Mouse (Mus musculus) regulatory T cell (primary cell): ENCODE measurements at regions not wholly inside any gene's neighbourhood (a gene's known extent, or its start where the extent isn't known, plus 50 kb on each side); places are given as distances from the start of the nearest gene placed in this dataset.

Source experiments
- in situ Hi-C: fragments of 300-600 bp; cut with MboI, MseI; formaldehyde crosslinking; loops from one replicate; pipeline ENCODE4 v1.15.1; 2025; ENCODE audit warnings: high pct_unique_total_duplicates

DNA sequence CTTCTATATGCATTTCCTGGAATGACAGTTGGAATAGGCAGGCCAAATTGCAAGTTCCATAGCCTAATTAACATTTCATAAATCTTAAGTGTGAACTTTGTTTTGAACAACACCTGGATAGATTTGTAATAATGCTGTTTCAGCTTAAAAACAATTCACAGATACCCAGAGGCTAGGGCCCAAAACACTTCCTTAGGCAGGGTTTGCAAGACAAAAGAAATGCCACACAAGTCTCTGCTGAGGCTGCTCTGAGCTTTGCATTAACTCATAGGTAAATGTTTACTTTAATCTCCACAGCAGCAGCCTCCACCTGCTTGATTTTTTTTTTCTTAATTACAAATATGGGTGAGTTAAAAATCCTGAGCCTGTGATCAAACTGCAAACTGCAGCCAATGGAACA lies 118.4 kb downstream of the Gnat3 start:
- in situ Hi-C loops = loop anchor here (25.0 kb wide), 1 partner anchor 968 kb away; no protein-coding TSS in a partner anchor

GRCm38 (mm10) chr5:18082219-18082618 lies 119.9 kb downstream of the Gnat3 start:
- in situ Hi-C loops = loop anchor here (25.0 kb wide), 1 partner anchor 970 kb away; no protein-coding TSS in a partner anchor

GRCm38 (mm10) chr5:18083789-18084188 lies 121.4 kb downstream of the Gnat3 start:
- in situ Hi-C loops = loop anchor here (25.0 kb wide), 1 partner anchor 971 kb away; no protein-coding TSS in a partner anchor

DNA sequence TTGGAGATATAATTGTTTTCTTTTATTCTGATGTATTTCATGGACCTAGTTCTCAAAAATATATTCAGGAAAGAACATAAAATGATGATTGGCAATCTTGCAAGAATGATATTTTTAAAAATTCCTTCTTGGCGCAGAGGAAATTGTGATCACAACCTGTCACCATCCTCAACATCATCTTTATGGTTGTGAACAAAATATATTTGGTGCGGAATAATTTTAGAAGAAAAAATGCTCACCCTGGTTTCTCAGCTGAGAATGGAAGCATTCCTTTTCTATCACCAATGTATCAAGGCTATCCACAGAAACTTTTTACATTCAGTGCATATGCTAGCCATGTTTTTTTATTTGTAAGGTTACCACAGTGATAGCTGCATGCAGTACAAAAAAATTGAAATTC lies 123.1 kb downstream of the Gnat3 start:
- in situ Hi-C loops = loop anchor here (25.0 kb wide), 1 partner anchor 973 kb away; no protein-coding TSS in a partner anchor

GRCm38 (mm10) chr5:18087919-18088445 lies 125.6 kb downstream of the Gnat3 start:
- in situ Hi-C loops = loop anchor here (25.0 kb wide), 1 partner anchor 976 kb away; no protein-coding TSS in a partner anchor

DNA sequence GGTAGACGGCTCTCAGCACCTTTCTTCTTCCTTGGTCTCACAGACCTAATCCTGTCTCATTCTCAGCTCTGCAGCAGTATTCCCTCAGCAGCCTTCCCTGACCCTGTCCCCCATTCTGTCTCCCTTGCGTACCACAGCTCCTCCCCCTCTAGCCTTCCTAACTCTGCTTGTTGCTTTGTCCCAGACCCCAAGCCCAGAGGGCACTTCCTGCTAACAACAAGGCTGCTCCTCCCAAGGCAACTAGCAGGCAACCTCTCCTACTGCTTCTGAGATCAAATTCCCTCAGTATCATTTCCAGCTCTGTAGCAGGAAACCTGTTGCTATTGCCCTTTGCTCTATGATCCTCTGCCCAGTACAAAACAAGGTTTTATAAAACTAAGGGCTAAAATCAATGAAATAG lies 127.6 kb downstream of the Gnat3 start:
- in situ Hi-C loops = loop anchor here (25.0 kb wide), 1 partner anchor 978 kb away; no protein-coding TSS in a partner anchor

DNA sequence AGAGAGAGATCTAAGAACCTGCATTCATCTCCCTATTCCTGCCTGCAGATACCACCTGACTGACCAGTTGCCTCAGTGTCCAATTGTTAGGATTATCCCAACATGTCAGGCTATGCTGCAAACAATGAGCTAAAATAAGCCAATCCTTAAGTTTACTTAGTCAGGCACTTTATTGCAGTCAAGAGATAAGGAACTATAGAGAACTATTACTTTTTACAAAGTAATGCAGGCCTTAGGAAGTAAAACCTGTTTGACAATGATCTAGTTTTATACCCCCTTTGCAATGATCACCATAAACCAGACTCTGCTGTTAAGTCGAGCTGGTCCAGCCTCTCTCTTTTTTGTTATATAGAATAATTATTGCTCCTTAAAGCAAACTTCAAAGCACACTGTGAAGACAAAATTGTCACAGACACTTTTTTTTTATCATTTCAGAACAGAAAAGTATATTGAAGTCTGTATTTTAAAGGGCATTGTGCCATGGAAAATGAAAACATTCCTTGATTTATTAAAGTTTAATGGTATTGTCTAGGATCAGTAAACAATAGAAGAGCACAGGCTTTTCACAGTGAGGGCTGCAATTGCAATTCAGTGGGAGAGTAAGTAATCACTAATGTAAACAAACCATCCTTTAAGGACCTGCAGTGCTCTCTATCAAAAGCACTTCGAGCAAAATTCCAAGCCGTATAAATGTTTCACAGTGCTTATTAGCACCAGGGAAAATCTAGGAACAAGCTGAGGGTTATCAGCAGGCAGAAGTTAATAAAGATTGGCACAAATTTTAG lies 152.7 kb downstream of the Gnat3 start:
- in situ Hi-C loops = no loop called here

DNA sequence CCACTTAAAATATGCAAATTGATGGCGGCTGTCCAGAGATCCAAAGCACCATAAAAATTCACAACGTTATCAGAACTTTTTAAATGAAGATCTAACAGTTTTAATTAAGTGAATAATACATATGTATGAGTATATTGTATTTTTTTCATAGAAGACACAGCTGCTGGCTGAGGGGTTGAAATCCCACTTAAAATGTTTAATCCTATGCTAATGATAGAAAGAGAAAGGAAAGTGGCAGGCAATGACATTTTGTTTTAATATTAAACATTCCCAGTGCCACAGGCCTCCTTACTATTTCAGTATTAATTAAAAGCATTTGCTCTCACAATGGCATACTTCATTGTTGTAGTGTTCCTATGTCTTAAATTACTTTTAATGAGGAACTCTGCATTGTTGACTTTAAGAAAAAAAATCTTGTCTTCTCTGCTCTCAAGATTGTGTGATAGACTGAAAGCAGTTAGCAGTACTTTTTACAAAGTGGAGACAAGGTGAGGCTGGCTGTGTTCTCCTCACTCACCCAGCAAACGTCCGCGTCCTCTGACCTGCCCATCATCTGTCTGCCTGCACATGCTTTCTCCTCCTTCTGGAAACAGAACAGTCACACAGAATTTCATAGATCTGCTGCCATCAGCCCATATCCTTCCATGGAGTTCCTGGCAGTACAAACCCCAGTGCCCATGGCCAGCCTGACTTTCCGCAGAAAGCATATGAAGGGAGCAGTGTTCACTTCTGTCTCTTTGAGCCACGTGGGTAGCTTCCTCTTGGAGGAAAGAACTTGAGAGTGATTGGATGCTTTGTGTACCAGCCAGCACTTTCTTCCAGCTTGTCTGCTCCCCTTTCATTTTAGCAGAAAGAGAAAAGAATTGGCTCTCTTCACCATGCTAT lies 173.7 kb downstream of the Gnat3 start:
- in situ Hi-C loops = no loop called here

DNA sequence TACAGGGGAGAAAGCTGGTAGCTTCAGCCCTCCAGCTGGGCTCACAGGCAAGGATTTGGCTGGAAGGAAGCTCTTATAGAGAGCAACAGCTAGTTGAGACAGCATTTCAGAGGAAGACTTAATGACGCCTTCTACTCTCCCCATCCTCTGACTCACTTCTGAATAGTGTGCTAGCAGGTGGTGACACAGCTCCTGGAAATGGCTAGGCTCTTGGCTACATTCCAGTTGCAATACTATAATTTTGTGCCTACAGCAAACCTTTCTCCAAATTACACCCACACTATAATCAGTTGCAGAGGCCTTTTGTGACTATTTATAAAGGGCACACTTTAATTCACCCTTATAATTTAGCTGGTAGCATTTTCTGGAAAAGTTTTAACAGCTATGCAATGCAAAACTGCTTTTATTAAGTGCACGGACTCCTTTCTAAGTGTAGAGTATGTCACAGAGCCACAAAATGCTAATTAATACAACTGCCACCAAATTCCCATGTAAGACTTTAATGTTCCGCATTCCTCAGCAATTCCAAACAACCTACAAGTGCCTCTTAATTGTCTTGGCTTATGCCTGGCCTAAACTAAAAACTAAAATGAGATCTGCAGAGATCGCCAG lies 175.2 kb downstream of the Gnat3 start:
- in situ Hi-C loops = no loop called here

GRCm38 (mm10) chr5:18152241-18152640 lies 189.9 kb downstream of the Gnat3 start:
- in situ Hi-C loops = no loop called here

DNA sequence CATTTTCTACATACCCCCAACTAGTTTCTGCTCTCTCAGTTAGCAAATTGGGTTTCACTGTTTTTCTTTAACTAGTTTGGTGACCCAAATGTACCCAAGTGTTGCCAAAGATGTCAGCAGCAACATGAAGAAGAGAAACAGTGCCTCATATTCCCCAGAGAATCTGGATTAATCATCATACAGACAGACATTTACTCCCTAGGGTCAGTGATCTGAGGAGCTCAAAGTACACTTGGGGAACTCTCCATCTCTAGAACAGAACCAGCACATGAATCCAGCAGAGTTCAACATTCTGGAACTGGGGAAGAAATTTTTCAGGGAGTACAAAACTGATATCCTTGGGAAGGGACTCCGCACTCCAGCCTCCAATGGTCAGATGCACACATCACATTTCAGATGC lies 191.4 kb downstream of the Gnat3 start:
- in situ Hi-C loops = no loop called here

DNA sequence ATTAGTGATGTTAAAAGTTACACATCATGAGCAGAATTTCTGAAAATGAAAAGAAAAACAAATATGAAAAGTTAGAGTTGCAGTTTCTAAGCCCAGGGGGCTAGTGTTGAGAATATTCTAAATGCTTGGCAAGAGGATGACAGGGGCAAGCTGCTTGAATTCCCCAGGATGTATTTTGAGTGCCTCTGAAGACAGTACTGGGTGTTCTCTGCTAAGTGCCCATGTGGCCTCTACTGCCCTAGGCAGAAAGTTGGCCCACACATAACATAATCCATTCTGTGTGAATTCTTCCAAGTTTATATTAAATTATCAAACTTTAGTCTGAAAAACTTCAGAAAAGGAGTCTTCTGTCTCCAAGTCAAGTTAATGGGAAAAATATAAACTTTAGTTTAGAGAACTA lies 196.6 kb downstream of the Gnai1 start:
- in situ Hi-C loops = no loop called here

DNA sequence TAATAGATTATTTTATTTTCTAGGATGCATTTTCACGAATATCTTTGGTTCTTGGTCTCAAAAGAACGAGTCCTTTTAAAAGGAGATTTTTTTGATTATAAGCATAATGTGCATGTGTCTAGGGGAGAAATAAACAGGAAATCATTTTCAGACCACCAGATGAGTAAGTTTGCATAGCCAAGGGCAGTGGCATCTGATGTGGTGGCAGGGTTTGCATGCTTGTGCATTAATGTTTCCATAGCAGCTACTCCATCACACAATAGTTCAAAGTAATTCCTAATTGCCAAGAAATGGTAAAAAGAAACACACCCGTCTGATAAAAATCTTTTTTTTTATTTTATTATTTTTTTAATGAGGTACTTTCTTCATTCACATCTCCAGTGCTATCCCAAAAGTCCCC lies 182.3 kb downstream of the Gnai1 start:
- in situ Hi-C loops = no loop called here

GRCm38 (mm10) chr5:18211395-18212057 lies 148.6 kb downstream of the Gnai1 start:
- in situ Hi-C loops = no loop called here
